Mouse (Mus musculus) heart, adult 2 months (tissue): Measurements from ENCODE around the gene Stk39.

Source experiments
- CTCF ChIP-seq: fragments of 200-600 bp; IDR thresholded peaks from 2 replicates; pipeline ENCODE4 v1.8.1; 2022; ENCODE audit warnings: antibody characterized with exemption, mild to moderate bottlenecking, moderate library complexity
- EP300 ChIP-seq: fragments of 200-500 bp; IDR thresholded peaks from 2 replicates; pipeline ENCODE4 v1.6.1; 2011; ENCODE audit warnings: low read depth, low read length, control low read depth; ENCODE audit not compliant: insufficient read depth
- POLR2A ChIP-seq: fragments of 200-500 bp; IDR thresholded peaks from 2 replicates; pipeline ENCODE4 v1.6.1; 2011; ENCODE audit warnings: mild to moderate bottlenecking, low read depth, low read length, control low read depth; ENCODE audit not compliant: insufficient read depth

- TF ChIP-seq EP300, result no peak
- no peak for TF ChIP-seq CTCF
- no peak for TF ChIP-seq POLR2A
Measured at GRCm38 (mm10) chr2:68243273-68243672, 228.8 kb downstream of the Stk39 start.
